Mouse (Mus musculus): ENCODE data around the gene Zfand4.

Zfand4 gene

GRCm38 (mm10) chr6:116374136-116374535, 110.1 kb downstream of the Zfand4 start:
- DNase-seq (ENCODE audit: low read depth) = no peak

GRCm38 (mm10) chr6:116374618-116375017, 110.6 kb downstream of the Zfand4 start:
- DNase-seq (ENCODE audit: low read depth) = no peak

GRCm38 (mm10) chr6:116378892-116379291, 114.9 kb downstream of the Zfand4 start:
- DNase-seq (ENCODE audit: low read depth) = no peak

All from NIH3T3 (cell line).